Mouse (Mus musculus): Measurements from ENCODE around the gene C5ar1. TPM values are rescaled to one million over a fixed set of nuclear protein-coding genes. Genes with fewer than 3 reads are reported as not detected.

The C5ar1 gene
- total and polyA plus RNA-seq, 3 experiments, result not detected

DNA sequence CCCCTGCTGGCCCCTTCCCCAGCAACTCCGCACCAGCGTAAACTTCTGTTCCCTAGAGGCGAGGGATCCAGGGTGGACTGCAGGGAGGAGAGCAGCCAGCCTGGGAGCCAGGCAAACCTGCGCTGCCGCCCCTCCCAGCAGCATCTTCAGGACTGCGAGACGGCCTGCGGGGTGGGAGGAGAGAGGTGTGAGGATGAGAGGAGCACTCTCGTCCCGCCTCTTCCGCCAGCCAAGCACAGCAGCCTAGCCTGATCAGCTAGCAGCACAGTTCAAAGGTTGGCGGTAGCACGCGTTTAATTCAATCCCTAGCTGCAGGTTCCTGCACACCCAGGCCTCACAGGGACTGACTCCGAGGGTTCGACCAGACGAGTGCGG, 14.4 kb upstream of the C5ar1 start (continued):
- no peak for TF ChIP-seq ZC3H11A (IDR thresholded peaks at IDR 0.05; ENCODE audit: low read depth, low read length)
- TF ChIP-seq ZNF384 (IDR thresholded peaks at IDR 0.05; ENCODE audit: low read depth, low read length), result no peak
- 0 out of 2 replicates have a peak, but pooled peaks have one; percentile 10 for TF ChIP-seq CHD1 (IDR thresholded peaks at IDR 0.05; ENCODE audit: low read depth, low read length)
- TF ChIP-seq TAL1 (IDR thresholded peaks at IDR 0.05; ENCODE audit: low read length), result no peak
- no peak for TF ChIP-seq SMC3 (IDR thresholded peaks at IDR 0.05; ENCODE audit: low read depth, low read length)
- no peak for TF ChIP-seq BHLHE40 (IDR thresholded peaks at IDR 0.05; ENCODE audit: borderline replicate concordance, low read depth, low read length)
- TF ChIP-seq GATA1 (IDR thresholded peaks at IDR 0.05; ENCODE audit: low read depth, low read length), result no peak
- TF ChIP-seq POLR2AphosphoS2 (IDR thresholded peaks at IDR 0.05; ENCODE audit: low read length), result peak; percentile 19
- no peak for TF ChIP-seq NRF1 (IDR thresholded peaks at IDR 0.05; ENCODE audit: insufficient read depth, low read depth, low read length, poor library complexity, severe bottlenecking)
- peak; percentile 64 for TF ChIP-seq HCFC1 (IDR thresholded peaks at IDR 0.05; ENCODE audit: low read depth, low read length)
- no peak for TF ChIP-seq USF1 (IDR thresholded peaks at IDR 0.05; ENCODE audit: low read depth, low read length)

DNA sequence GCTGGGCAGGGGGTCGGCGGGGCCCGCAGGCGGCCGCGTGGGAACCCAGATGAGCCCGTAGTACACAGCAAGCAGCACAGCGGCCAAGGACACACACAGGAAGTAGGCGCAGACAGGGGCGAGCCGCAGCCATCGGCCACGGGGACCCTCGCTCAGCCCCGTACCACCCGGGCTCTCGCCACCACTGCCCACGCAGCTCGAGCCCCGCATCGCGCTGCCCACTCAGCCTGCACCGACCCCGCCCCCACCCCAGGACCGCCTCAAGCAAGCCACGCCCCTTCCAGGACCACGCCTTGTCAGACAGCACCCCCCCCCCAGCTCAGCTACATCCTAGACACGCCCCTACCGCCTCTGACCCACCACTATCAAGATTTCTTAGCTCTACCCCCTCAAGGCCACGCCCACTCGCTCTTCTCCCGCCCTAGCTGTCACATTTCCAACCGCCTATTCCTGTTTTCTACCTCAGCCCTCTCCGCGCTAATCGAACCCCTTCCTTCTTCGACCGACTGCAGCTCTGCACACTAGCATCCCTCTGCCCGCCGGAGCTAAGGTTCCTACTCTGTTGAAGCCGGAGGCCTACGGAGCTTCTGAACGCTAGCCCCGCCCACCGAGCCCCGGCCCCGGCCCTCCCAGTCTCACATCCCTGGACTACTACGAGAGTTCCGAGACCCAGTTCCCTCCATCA, 13.9 kb upstream of the C5ar1 start, which contains the start of gene Inafm1:
Gene Inafm1, minus strand, starts transcription at position 537 of the 685 bp plus-strand sequence.
- H3K36me3 ChIP-seq (ENCODE audit: control insufficient read depth in 1 of 2, insufficient read depth in 2 of 2, low read length in 2 of 2), result peaks cover 0 to 13% of the 10 kb centered on the region in 2 experiments; a peak in 2 of 4 replicates
- H3K4me3 ChIP-seq (ENCODE audit: control insufficient read depth in 1 of 2, insufficient read depth in 1 of 2, low read depth in 2 of 2, low read length in 2 of 2), result peak within 1 kb of the TSS; percentile 81 to 88
- H3K4me1 ChIP-seq (ENCODE audit: control insufficient read depth in 1 of 2, insufficient read depth in 2 of 2, low read length in 2 of 2), result peaks cover 3 to 23% of the 10 kb centered on the region in 2 experiments; a peak in 3 of 4 replicates
- peaks cover 35% of the 10 kb centered on the region for H3K79me2 ChIP-seq (ENCODE audit: control insufficient read depth, insufficient read depth, low read length, poor library complexity)
- no peaks in the 10 kb centered on the region for H3K27me3 ChIP-seq (ENCODE audit: control insufficient read depth in 1 of 2, insufficient read depth in 2 of 2, low read length in 2 of 2)
- DNase-seq (ENCODE audit: low read depth, low spot score), result peak; percentile 97
- no peaks in the 10 kb centered on the region for H3K9me3 ChIP-seq (replicated peaks; ENCODE audit: insufficient read depth, low read length)
- H3K9ac ChIP-seq (ENCODE audit: control insufficient read depth, low read depth, low read length, poor library complexity, severe bottlenecking), result peak within 1 kb of the TSS; percentile 97
- H3K27ac ChIP-seq (ENCODE audit: control insufficient read depth, low read depth, low read length), result peak within 1 kb of the TSS; percentile 99
- TF ChIP-seq RCOR1 (IDR thresholded peaks at IDR 0.05; ENCODE audit: low read depth, low read length), result 0 out of 2 replicates have a peak, but pooled peaks have one; percentile 21
- TF ChIP-seq E2F4 (IDR thresholded peaks at IDR 0.05; ENCODE audit: borderline replicate concordance, low read depth, low read length), result no peak
- no peak for TF ChIP-seq JUND (IDR thresholded peaks at IDR 0.05; ENCODE audit: low read depth, low read length)
- peak; percentile 65; the same call in 1 of the 2 replicates for TF ChIP-seq MAZ (IDR thresholded peaks at IDR 0.05; ENCODE audit: low read depth, low read length)
- TF ChIP-seq ZKSCAN1 (IDR thresholded peaks at IDR 0.05; ENCODE audit: low read depth, low read length), result no peak
- TF ChIP-seq MEF2A (IDR thresholded peaks at IDR 0.05; ENCODE audit: extremely low read depth, insufficient replicate concordance, low read depth, low read length, poor library complexity, severe bottlenecking), result no peak
- TF ChIP-seq CHD1 (IDR thresholded peaks at IDR 0.05; ENCODE audit: low read depth, low read length), result no peak
- peak; percentile 48 to 58; a peak in 2 of 4 replicates for TF ChIP-seq POLR2A (IDR thresholded peaks at IDR 0.05; ENCODE audit: control insufficient read depth in 1 of 2, insufficient read depth in 1 of 2, low read depth in 1 of 2, low read length in 2 of 2, poor library complexity in 1 of 2)
- TF ChIP-seq POLR2AphosphoS5 (IDR thresholded peaks at IDR 0.05; ENCODE audit: borderline replicate concordance, low read depth, low read length), result peak; percentile 88; the same call in 1 of the 2 replicates
- 0 out of 2 replicates have a peak, but pooled peaks have one; percentile 25 for TF ChIP-seq ELF1 (IDR thresholded peaks at IDR 0.05; ENCODE audit: low read depth, low read length)
- TF ChIP-seq POLR2AphosphoS2 (IDR thresholded peaks at IDR 0.05; ENCODE audit: low read length), result peak; percentile 78
- TF ChIP-seq HCFC1 (IDR thresholded peaks at IDR 0.05; ENCODE audit: low read depth, low read length), result 0 out of 2 replicates have a peak, but pooled peaks have one; percentile 6
- no peak for TF ChIP-seq USF2 (IDR thresholded peaks at IDR 0.05; ENCODE audit: borderline replicate concordance in 1 of 2, insufficient read depth in 1 of 2, low read depth in 1 of 2, low read length in 2 of 2)
- TF ChIP-seq EP300 (IDR thresholded peaks at IDR 0.05; ENCODE audit: low read depth in 1 of 2, low read length in 2 of 2), result no peak; a peak in 2 of 4 replicates
- TF ChIP-seq SIN3A (IDR thresholded peaks at IDR 0.05; ENCODE audit: low read length), result peak; percentile 2
- no peak; the same call in 1 of the 2 replicates for TF ChIP-seq MXI1 (IDR thresholded peaks at IDR 0.05; ENCODE audit: low read depth, low read length)
- TF ChIP-seq TCF12 (IDR thresholded peaks at IDR 0.05; ENCODE audit: low read depth, low read length), result peak; percentile 38; the same call in 1 of the 2 replicates
- no peak for TF ChIP-seq BHLHE40 (IDR thresholded peaks at IDR 0.05; ENCODE audit: borderline replicate concordance, low read depth, low read length)
- 0 out of 2 replicates have a peak, but pooled peaks have one; percentile 25 for TF ChIP-seq MYC (IDR thresholded peaks at IDR 0.05; ENCODE audit: low read depth, low read length)
- TF ChIP-seq MAX (IDR thresholded peaks at IDR 0.05; ENCODE audit: low read length), result peak; percentile 22; the same call in 1 of the 2 replicates
- TF ChIP-seq UBTF (IDR thresholded peaks at IDR 0.05; ENCODE audit: borderline replicate concordance, insufficient read depth, low read depth, low read length), result no peak
- TF ChIP-seq ETS1 (IDR thresholded peaks at IDR 0.05; ENCODE audit: low read depth, low read length), result no peak; the same call in 1 of the 2 replicates
- peak; percentile 63; the same call in 1 of the 2 replicates for TF ChIP-seq ZMIZ1 (IDR thresholded peaks at IDR 0.05; ENCODE audit: low read depth, low read length)
- TF ChIP-seq KAT2A (conservative IDR thresholded peaks at IDR 0.05; ENCODE audit: low read depth, low read length), result no peak
- no peak for TF ChIP-seq MYB (IDR thresholded peaks at IDR 0.05; ENCODE audit: low read depth, low read length)
